ENCODE assay signal across 12 mouse cellular contexts in the genomic region with DNA sequence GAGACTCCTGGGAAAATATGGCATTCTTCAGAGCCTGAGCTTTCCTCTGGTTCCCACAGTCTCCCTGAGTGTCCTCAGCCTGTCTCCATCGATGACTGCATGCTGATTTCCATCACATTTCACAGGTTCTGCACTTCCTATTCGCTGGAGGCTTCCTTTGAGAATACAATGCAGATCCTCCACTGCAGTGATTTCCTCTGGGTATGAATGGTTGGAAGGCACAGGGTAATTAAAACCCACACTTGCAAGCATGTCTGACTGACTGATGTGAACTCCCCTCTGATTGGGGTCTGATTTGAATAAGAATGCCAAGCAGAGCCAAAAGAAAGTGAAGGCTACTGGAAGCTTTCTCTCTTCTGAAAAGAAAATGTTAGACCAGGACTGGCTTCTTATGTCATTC.
DNase-seq lines count a peak whose midpoint lies in the region; ATAC-seq and TF ChIP-seq lines count a peak whose summit lies in the region.
"Had no signal": no experiment of that assay in that cellular context is flagged by ENCODE, and none has a peak within 500 bp of the region (broad histone marks: within the 10 kb centered on the region; RNA-seq: fewer than 3 reads in every experiment).

No protein-coding gene starts in this region.

- H3K4me3 ChIP-seq in hindbrain, embryonic 10.5 days: no peak overlapping the region
- no peak overlapping the region for H3K4me3 ChIP-seq in midbrain, embryonic 12.5 days
- no peak overlapping the region for H3K4me3 ChIP-seq in layer of hippocampus, adult 2 months

- no peaks in the 10 kb centered on the region for H3K27me3 ChIP-seq in hindbrain, embryonic 10.5 days (ENCODE audit: insufficient read depth, poor library complexity, severe bottlenecking)
- no peaks in the 10 kb centered on the region for H3K27me3 ChIP-seq in midbrain, embryonic 12.5 days

- intact Hi-C loops in heart, postnatal 10 days (cut with DNase I): no loop called here

- ATAC-seq in midbrain, embryonic 12.5 days (ENCODE audit: low FRiP score, low read depth): peak; percentile 94
- ATAC-seq: inflammation-experienced regulatory T-cells, adult 6 months had no signal

- H3K4me1 ChIP-seq in hindbrain, embryonic 10.5 days (replicated peaks): peaks cover 12% of the 10 kb centered on the region; the same call in 1 of the 2 replicates
- H3K4me1 ChIP-seq in midbrain, embryonic 12.5 days: peaks cover 12% of the 10 kb centered on the region

- H3K36me3 ChIP-seq in hindbrain, embryonic 10.5 days: no peaks in the 10 kb centered on the region
- no peaks in the 10 kb centered on the region for H3K36me3 ChIP-seq in midbrain, embryonic 12.5 days

- H3K4me2 ChIP-seq in midbrain, embryonic 12.5 days (replicated peaks): no peak overlapping the region
- H3K4me2 ChIP-seq: heart, embryonic 11.5 days had no signal

- H3K9me3 ChIP-seq in hindbrain, embryonic 10.5 days: no peaks in the 10 kb centered on the region
- H3K9me3 ChIP-seq in midbrain, embryonic 12.5 days: no peaks in the 10 kb centered on the region

- DNase-seq in ES-CJ7 (ENCODE audit: low read depth, low spot score): peak; percentile 36
- DNase-seq in embryo, embryonic 11 days: peak; percentile 31
- DNase-seq in hindbrain, embryonic 10.5 days (ENCODE audit: low spot score): peak; percentile 31
- DNase-seq in layer of hippocampus, adult 2 months (ENCODE audit: low spot score in 2 of 2): no peak
- DNase-seq in heart, postnatal 10 days: no peak
- no peak for DNase-seq in cerebellum, postnatal 25 days
- no peak for DNase-seq in lung, postnatal 36 days
- DNase-seq: cerebellum, postnatal 10 days; kidney, postnatal 10 days had no signal

- H3K9ac ChIP-seq in midbrain, embryonic 12.5 days (replicated peaks): no peak overlapping the region

- WGBS in hindbrain, embryonic 10.5 days: 15% methylated on average over 2 of the region's 2 CpGs
- WGBS in midbrain, embryonic 12.5 days: 9% methylated on average over 2 of the region's 2 CpGs

- no peak overlapping the region for H3K27ac ChIP-seq in hindbrain, embryonic 10.5 days
- 0 out of 2 replicates have a peak overlapping the region, but pooled peaks have one; percentile 42 for H3K27ac ChIP-seq in midbrain, embryonic 12.5 days (replicated peaks)
- no peak overlapping the region for H3K27ac ChIP-seq in layer of hippocampus, adult 2 months

- TF ChIP-seq CTCF in layer of hippocampus, adult 2 months (conservative IDR thresholded peaks at IDR 0.05): no peak

Comparison
In these comparisons a context has a peak if more than half of its experiments do, and no peak if none do; other contexts are left out.
1. DNase-seq: peak in ES-CJ7 (single experiment), embryo, embryonic 11 days (single experiment) and hindbrain, embryonic 10.5 days (single experiment); none in layer of hippocampus, adult 2 months (0 of 2), heart, postnatal 10 days (0 of 2), cerebellum, postnatal 25 days (0 of 2) and lung, postnatal 36 days (single experiment).